Mouse (Mus musculus): ENCODE data around the gene Krtap29-1.

DNA sequence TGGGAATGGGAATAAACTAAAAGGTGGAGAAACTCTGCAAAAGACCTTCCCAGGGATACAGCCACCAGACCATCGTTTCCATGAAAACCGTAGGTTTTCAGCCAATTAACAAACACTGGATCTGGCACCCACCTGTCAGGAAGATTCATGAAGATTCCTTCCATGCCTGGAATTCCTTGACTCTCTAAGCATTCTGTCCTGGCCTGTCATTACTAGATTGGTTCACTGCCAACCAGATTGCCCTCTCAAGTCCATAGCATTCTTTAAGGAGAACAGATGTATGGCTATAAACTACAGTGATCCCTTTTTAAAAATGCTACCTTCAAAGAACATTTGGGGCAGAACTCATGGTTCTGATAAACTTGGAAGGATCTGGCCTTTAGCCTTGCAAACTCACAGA lies 12.9 kb downstream of the Krtap29-1 start:
- TF ChIP-seq GATA1 (IDR thresholded peaks at IDR 0.05; ENCODE audit: low read length) (no peak), TAL1 (IDR thresholded peaks at IDR 0.05; ENCODE audit: low read length) (no peak)

Measured in erythroblast, embryonic 14.5 days (primary cell).